Mouse (Mus musculus): ENCODE results near the gene Flrt1.
"Not testable (repeated sequence)": the region's sequence is repeated elsewhere in the genome, so short reads cannot be mapped to it uniquely, and the experiment has no call there.

Flrt1 gene

DNA sequence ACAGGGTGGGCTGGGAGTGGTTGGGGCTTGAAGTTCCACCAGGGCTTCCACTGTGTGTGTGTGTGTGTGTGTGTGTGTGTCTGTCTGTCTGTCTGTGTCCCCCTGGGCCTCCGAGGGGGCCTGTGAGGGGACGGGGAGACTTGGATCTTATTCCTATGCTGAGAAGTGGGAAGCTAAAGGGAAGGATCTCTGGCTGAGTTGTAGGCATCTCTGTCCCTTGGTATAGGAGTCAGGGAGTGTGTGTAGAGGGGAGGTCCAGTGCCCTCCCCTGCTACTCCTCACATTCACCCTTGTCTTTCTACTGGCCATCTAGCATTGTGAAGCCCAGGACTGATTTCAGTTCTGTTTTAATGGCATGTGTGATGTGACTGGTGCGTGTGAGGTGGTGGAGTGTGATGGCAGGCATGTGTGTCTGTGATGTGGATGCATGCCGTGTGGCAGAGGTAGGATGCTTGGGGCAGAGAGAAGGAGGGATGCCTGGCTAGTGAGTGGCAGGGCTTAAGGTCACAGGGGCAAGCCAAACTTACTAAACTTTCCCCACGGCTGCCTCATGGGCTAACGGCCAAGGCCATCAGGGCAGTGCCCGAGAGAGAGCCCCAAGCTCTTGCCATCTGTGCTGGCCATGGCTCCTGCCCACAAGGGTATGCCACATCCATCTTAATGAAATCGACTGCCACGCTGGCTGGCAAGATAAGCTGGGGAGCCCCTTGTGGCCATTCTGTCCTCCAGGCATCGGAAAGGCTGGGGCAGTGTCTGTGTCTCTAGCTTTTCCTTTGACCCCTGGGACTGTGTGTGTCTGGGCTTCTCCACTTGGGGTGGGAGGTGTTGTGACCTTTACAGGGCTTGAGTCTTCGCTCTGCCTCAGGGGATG lies 36.6 kb downstream of the Flrt1 start:
- DNase-seq (ENCODE audit: low read depth, low spot score) = no peak

DNA sequence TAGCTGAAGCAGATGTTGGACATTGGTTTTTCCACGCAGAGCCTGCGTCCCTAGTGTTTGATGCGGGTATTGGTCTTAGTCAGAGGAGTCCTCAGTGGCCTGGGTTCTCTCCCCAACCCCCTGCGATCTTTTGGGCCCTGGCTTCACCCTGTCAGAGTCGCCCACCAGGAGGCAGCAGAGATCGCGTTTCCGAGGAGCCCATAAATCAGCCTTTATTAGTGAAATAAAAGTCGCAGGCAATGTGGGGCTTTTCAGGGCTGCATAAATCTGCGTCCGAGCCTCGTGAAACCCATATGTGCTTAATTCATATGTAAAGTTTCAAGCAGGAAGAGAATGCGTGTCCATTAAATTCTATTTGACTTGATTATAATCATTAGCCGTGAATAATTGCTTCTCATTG lies 37.4 kb downstream of the Flrt1 start:
- peak; percentile 79 for DNase-seq (ENCODE audit: low read depth, low spot score)

DNA sequence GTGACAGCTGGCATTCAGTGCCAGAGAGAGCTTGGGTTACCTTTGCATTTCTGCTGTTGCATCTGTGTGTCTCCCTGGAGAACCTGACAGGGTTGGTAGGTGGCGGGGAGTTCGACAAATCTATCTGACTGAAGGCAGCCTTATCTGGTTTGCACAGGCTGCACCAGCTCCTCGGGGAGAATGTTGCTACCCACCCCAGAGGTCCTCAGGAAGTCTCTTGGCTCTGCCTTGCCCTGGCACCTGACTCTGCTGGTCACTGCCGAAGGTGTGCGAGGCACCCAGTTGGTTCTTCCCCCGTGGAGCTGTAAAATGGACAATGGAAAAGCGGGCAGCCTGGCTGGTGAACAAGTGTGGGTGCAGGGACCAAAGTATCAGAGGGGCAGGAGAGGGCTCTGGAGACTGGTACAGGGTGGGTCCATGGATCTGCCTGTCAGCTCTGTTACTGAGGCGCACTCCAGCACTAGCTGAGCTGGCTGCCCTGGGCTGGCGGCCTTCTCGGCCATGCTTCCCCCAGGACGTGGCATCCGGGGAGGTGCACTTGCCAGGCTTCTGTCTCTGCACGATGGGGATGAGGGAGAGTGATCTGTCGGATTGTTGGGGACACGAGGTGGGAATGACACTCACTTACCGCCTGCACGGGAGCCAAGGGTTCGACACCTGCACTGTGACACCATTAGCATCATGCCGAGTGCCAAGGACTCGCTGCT lies 38.0 kb downstream of the Flrt1 start:
- DNase-seq (ENCODE audit: low read depth, low spot score) = no peak

DNA sequence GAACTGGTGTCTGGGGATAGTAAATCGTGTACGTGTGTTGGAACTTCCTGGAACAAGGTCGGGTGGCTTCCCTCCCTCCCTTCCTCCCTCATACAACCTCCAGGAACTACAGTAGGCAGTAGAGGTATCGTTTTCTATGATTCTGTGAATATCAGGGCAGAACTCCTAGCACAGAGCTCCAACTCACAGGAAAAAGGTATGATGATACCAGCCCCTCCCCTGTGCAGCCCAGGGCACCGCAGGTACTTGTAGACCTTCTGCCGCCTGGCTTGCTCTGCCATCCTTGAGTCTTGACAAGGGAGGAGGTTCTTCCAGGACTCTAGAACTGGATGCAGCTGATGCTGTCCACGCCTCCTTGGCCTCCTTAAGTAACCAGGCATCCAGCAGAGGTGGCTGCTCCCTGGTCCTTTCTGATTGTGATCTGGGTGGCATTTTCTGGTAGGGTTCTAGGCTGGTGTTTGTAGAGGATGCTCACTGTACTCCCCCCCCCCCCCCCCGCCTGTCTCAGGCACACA lies 38.6 kb downstream of the Flrt1 start:
- DNase-seq (ENCODE audit: low read depth, low spot score) = no peak

DNA sequence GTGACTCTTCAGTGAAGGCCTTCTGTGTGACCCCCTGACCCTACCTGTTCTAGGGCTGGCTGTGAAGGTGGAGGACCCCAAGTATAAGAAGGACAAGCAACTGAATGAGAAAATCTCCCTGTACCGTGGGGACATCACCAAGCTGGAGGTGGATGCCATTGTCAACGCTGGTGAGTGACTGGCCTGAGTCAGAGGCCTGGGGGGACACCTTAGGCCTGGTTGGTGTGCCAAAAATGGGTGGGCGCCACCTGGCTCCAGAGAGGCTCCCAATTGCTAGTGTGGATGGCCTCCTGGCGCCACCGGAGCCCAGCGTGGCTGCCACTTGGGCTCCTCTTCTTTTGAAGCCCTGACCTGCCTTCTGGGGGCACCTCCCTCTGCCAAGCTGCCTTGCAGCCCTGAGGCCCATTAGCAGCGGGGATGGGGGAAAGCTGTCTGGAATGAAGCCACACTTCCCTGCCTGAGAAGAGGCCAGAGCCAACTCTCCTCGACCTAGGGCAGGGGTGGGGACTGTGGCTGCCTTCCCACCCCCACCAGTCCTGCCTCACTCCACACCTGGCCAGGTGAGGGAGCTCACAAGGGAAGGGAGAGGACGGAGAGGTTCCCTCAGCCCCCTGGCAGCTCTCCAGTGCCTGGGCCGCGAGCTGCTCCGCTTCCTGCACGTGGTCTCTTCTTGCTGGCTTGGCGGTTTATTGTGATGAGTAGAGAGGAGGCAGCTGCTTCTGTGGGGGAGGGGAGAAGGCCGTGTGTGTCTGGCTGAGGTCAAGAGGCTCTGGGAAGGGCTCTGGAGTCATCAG lies 39.3 kb downstream of the Flrt1 start:
- peak; percentile 73 for DNase-seq (ENCODE audit: low read depth, low spot score)

DNA sequence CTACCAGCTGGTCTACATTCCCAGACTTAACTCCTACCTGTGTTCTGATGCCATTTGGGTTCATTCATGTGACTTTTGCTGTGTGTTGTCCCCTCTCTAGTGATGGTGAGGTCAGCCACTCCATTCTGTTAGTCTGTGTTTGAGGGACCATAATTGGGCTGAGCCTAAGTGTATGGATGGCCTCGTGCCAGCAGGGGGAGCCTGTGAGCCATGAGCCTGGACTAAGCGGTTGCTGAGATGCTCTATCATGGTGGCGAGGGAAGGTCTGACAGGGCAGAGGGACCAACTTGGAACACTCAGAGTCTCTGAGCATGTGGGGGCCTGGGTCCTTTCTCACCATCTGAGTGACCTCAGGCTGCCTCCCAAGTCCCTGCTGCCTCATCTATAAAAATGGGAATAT lies 41.0 kb downstream of the Flrt1 start:
- peak; percentile 84 for DNase-seq (ENCODE audit: low read depth, low spot score)

DNA sequence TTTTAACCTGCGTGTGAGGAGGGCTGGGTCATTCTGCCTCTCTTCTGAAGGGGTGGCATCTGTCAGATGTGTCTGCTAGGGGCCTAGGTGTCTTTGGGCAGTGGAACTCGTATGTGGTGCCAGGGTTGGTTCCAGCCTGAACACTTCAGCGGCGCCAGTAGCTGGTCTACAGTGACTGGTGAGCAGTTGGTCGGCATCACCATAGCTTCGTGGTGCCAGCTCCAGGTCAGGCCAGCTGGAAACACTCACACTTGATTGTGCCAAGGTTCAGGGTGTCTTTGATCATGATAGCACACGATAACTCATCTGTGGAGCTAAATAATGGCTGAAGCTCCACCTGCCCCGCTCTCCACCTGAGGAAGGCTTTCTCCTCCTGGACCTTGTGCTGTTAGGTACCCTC lies 42.6 kb downstream of the Flrt1 start:
- DNase-seq (ENCODE audit: low read depth, low spot score) = no peak

DNA sequence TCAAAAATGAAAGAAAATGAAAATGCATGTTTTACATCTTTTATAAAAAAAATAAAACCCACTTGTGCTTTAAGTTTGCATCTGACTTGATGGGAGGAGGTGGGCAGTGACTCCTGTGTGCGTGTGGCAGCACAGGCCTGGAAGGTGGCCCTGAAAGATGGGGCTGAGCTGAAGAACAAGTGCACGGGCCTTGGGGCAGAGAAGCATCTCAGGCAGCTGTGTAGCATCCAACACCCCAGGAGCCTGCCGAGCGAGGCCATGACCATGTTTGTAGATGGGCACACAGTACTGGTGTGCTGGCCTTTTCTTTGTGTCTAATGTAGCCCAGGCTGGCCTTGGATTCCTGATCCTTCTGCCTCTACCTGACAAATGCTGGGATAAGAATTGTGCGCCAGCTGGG lies 43.4 kb downstream of the Flrt1 start:
- DNase-seq (ENCODE audit: low read depth, low spot score) = no peak

DNA sequence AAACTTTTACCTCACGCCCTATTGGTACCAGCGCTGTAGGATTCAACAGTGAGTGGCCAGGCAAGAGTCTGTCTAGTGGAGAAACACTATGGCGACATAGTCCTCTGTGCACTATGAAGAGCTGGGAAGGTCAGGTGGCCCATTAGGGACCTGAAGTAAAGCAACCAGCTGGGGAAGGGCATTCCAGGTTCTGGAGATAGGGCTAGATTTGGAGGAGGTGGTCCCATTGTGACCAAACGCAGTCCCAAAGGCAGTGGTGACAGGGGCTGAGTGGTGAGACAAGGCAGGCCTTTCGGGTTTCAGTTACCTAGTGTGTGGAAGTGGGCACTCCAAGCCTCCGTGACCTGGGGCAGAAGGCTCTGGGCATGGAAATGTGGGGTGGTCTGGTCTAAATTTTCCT lies 47.0 kb downstream of the Flrt1 start:
- no peak for DNase-seq (ENCODE audit: low read depth, low spot score)

DNA sequence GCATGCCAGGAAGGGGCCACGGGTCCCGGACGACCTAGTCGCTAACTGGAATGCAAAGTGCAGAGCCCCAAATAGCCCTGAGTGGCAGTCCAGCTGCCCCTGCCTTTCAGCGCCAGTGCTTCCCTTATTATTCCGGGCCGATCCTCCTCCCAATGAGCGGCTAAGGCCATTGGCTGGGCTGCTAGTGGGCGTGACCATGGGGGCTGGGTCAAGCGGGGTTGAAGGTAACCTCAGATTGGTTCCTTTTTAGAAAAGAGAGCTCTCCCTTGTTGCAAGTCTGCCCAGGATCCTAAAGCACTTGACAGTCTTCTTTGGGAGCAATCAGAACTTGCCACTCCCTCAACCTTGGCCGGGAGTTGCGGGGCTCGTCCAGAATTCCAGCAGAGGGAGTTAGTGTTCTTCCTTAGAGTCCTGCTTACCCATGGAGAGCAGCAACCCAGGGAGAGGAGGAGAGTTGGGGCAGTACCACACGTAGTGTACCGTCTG lies 47.8 kb downstream of the Flrt1 start:
- DNase-seq (ENCODE audit: low read depth, low spot score) = peak; percentile 98

DNA sequence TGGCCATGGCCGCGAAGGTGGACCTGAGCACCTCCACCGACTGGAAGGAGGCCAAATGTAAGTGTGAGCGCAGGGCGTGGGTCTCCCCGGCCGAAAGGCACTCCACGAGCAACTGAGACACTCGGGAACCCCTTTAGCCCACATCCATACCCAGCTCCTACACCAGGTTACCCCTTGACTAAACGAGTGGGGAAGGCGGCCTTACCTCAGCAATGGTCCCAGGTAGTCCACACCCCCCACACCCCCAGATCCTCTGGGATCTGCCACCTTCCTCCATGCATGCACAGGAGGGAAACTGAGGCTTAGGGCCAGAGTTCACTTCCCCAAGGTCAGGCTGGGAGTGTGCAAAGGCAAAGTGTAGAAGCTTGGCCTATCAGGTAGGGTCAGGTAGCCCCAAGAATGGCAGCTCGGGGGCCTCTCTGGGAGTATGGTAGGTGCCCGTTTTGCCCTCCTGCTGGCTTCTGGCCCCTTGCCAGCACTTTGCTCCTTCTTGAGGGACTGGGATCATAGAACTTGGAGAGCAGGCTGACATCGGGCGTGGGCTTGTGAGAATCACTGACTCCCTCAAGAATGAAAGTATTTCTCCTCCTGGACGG lies 48.3 kb downstream of the Flrt1 start:
- DNase-seq (ENCODE audit: low read depth, low spot score) = no peak

DNA sequence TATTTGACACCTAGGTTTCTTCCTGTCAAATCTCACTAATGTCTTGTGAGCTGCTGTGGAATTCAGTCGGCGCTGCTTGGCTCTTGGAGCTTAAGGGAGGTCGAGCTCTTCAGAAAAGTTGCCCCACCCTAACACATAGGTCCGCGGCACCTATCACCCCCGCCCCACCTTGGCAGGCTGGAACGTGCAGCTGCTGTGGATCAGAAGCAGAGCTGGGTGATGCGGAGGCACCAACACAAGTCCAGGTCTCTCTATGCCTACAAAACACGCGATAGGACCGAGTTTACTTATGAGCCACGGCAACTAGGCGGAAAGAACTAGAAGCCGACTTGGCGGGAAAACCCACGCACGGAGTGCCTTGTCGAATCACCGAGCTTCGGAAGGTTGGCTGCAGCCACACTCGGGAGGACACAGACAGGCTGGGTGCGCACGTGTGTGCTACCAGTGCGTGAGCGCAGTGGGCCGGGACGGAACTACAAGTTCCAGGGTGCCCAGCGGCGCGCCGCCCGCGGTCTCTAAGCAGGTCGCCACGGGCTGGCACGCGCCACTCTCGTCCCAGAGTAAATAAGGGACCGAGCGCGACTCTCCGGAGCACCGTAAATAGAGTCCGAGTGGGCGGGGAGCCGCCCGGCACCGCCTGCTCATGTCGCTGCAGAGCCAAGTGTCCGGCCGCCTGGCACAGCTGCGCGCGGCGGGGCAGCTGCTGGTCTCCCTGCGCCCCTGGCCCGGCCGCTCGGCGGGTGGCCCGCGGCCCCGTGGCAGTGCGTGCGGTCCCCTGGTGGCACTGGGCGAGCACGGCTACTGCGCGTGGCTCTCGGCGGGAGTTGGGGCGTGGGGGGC lies 49.1 kb downstream of the Flrt1 start, which contains the start of gene Macrod1:
TSS of gene Macrod1 (plus strand) at position 563 of the 840 bp plus-strand sequence.
- peak; percentile 88 for DNase-seq (ENCODE audit: low read depth, low spot score)

DNA sequence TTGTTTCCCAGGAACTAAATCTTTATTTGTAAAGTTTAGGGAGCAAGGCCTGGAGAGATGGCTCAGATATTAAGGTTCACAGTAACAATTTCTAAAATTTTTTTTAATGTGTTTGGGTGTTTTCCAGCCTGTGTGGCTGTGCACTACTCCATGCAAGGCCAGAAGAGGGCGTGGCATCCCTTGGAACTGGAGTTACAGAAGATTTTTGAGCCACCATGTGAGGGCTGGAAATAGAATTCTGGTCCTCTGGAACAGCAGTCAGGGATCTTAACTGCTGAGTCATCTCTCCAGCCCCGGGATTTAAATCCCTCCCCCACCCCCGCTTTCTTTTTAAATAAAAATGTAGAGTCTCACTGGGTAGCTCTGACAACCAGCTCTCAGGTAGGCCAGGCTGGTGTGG lies 50.4 kb downstream of the Flrt1 start:
- peak; percentile 85 for DNase-seq (ENCODE audit: low read depth, low spot score)

DNA sequence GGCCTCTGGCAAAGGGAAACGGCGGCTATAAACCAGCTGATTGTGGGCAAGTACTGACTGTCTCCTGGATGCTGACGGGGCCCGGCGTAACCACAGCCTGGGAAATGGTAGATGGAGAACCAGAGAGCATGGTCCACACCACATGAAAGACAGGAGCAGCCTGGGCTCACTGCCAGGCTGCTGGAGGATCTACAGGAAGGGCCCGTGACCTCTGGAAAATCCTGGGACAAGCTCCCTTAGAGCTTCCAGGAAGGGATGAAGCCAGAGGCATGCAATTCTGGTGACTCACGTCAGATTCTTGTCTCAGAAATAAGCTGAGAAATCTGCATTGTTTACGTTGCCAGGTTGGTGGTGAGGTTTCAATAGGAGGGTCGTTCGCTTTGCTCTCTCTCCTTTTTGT lies 50.8 kb downstream of the Flrt1 start:
- DNase-seq (ENCODE audit: low read depth, low spot score) = peak; percentile 54

DNA sequence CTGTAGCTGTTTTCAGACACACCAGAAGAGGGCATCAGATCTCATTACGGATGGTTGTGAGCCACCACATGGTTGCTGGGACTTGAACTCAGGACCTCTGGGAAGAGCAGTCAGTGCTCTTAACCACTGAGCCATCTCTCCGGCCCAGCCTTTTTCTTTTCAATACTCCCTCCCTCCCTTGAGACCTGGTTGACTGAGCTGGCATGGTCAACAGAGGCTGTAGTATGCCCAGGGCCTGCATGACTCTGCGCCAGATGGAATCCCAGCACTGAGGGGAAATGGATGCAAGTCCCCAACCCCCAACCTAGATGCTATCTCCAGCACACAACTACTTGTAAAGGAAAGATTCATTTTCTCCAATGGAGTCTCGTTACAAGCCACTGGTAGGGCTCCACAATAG lies 52.1 kb downstream of the Flrt1 start:
- not testable (repeated sequence) for DNase-seq (ENCODE audit: low read depth, low spot score)

DNA sequence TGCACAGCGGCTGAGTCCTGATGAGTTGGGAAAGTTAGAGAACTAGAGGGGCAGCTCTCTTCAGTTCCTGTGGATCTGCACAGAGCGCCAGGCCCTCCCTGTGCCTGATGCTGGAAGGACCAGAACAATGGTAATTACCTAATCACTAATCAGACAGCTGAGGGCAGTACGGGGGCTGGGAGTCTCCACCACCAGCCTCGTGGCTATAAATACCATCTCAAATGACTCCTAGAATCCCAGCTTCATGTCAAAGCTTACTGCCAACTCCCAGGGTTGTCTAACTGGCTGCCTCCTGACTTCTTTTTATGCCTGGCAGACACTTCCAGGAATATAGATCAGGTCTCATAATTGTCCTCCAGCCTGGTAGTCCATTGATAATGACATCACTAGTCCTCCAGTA lies 60.8 kb downstream of the Flrt1 start:
- DNase-seq (ENCODE audit: low read depth, low spot score) = no peak

DNA sequence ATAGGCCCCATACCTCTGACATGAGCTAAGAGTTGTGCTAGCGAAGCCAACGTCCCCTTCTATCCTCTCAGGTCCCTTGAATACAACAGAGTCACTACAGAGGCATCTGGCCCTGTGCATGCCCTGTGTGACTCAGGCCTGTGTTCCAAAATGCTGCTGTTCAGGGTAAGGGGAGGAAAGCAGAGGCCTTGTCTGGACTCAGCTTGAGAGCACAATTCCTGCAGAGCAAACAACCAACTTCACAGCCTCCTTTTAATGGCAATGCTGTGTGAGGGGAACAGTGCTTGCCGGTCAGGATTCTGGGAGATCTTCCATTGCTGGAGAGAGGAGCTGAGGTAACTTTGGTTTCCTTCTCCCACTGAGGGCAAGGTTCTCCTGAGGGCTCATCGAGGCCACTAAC lies 61.2 kb downstream of the Flrt1 start:
- DNase-seq (ENCODE audit: low read depth, low spot score) = no peak

All from R1 (cell line).